Mouse (Mus musculus) frontal cortex, postnatal 36 days (tissue): ENCODE data around the gene Ddx23.
A peak's percentile ranks its signal among the peaks of the same experiment; 100 is the strongest.

Experiments
- DNase-seq, 2 experiments: peaks; one replicate each; pipeline ENCODE4 v3.0.0; 2022; ENCODE audit warnings: low spot score in 2 of 2

Gene Ddx23

GRCm38 (mm10) chr15:98662567-98663545 lies at the start of gene Ddx23:
Gene Ddx23 (minus strand): TSS chr15:98662894.
- peak; percentile 96 to 98 for DNase-seq

- peak; percentile 73 to 75 for DNase-seq
Observed at GRCm38 (mm10) chr15:98710442-98710841, 47.7 kb upstream of the Ddx23 start.

- peak; percentile 88 to 91 for DNase-seq
Observed at GRCm38 (mm10) chr15:98707766-98708372, 45.2 kb upstream of the Ddx23 start, which contains the start of gene Ccdc65. Gene Ccdc65 (plus strand): TSS chr15:98708207.

GRCm38 (mm10) chr15:98704312-98704711 lies 41.6 kb upstream of the Ddx23 start:
- DNase-seq: no peak

- DNase-seq: peak; percentile 93 to 96
Observed at GRCm38 (mm10) chr15:98699190-98700105, 36.8 kb upstream of the Ddx23 start.

- no peak for DNase-seq
Observed at GRCm38 (mm10) chr15:98696216-98696615, 33.5 kb upstream of the Ddx23 start.

GRCm38 (mm10) chr15:98695726-98696125 lies 33.0 kb upstream of the Ddx23 start:
- DNase-seq: no peak

- DNase-seq: no peak
Observed at GRCm38 (mm10) chr15:98692171-98692715, 29.5 kb upstream of the Ddx23 start.

- peak; percentile 24 to 43 for DNase-seq
Observed at GRCm38 (mm10) chr15:98691486-98692147, 28.9 kb upstream of the Ddx23 start.

- no peak for DNase-seq
Observed at GRCm38 (mm10) chr15:98689682-98690081, 27.0 kb upstream of the Ddx23 start.

- DNase-seq: no peak
Observed at GRCm38 (mm10) chr15:98685926-98686325, 23.2 kb upstream of the Ddx23 start.

GRCm38 (mm10) chr15:98683746-98684145 lies 21.1 kb upstream of the Ddx23 start:
- no peak for DNase-seq

GRCm38 (mm10) chr15:98683177-98683576 lies 20.5 kb upstream of the Ddx23 start:
- no peak for DNase-seq

GRCm38 (mm10) chr15:98681633-98682032 lies 18.9 kb upstream of the Ddx23 start:
- DNase-seq: no peak

- DNase-seq: peak in 1 of 2 experiments; percentile 53
Observed at GRCm38 (mm10) chr15:98680660-98681059, 18.0 kb upstream of the Ddx23 start.

GRCm38 (mm10) chr15:98677977-98678376 lies 15.3 kb upstream of the Ddx23 start:
- DNase-seq: no peak

- DNase-seq: peak; percentile 86 to 92
Observed at GRCm38 (mm10) chr15:98676940-98677728, 14.4 kb upstream of the Ddx23 start, which contains the start of gene Rnd1. Gene Rnd1 (minus strand): TSS chr15:98677461.

GRCm38 (mm10) chr15:98676471-98676870 lies 13.8 kb upstream of the Ddx23 start:
- peak in 1 of 2 experiments; percentile 31 for DNase-seq

GRCm38 (mm10) chr15:98675634-98676250 lies 13.0 kb upstream of the Ddx23 start:
- DNase-seq: peak; percentile 20 to 33
